Mouse (Mus musculus) G1E (cell line): ENCODE data around the gene Uchl3.

Experiments
- CTCF ChIP-seq: IDR thresholded peaks from 2 replicates; pipeline ENCODE4 v1.5.1; 2012; ENCODE audit warnings: low read depth, low read length, inconsistent platforms, mixed read lengths
- GATA1 ChIP-seq: IDR thresholded peaks from 2 replicates; pipeline ENCODE4 v1.6.1; 2012; ENCODE audit warnings: borderline replicate concordance, low read length, inconsistent platforms, mixed read lengths

DNA sequence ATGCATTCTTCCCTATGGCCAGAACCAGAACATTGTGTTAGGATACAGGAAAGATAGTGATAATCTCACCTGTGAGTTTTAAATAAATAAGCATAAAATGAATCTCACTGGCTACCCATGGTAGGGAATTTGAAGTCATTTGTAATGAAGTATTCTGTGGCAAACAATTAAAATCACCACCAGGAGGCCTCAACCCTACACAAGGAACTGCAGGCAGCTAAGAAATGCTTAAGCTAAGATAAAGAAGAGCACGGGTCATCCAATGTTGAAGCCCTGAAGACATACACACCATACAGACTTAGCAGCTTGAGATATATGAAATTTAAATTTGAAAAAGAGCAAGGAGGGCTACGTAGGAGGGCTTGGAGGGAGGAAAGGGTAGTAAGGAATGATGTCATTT is 47.9 kb upstream of the Uchl3 start:
- no peak for TF ChIP-seq CTCF
- TF ChIP-seq GATA1 = no peak
